Mouse (Mus musculus) Patski (cell line): ENCODE measurements around the gene Dars2. TPM values are rescaled to one million over a fixed set of nuclear protein-coding genes. Genes with fewer than 3 reads are reported as not detected.

Experiments used
- ATAC-seq: fragments of 100-300 bp; one replicate; pipeline ENCODE4 v1.8.0; 2021
- CTCF ChIA-PET: fragments of 350-600 bp; sonication (Branson Sonifier 250); formaldehyde crosslinking; loops from one replicate; lab custom pipeline; 2022; ENCODE audit warnings: inconsistent platforms; lab: Charles Lee
- POLR2A ChIA-PET: fragments of 350-600 bp; sonication (Branson Sonifier 250); formaldehyde crosslinking; loops from one replicate; lab custom pipeline; 2022; ENCODE audit warnings: antibody characterized with exemption, inconsistent platforms; lab: Charles Lee
- DNase-seq: peaks from one replicate; pipeline ENCODE4 v3.0.0-alpha.2; 2011; ENCODE audit warnings: low read depth, low spot score
- H3K27me3 ChIP-seq: fragments of 371-371 bp; one replicate; pipeline ENCODE4 v1.5.1; 2021
- CTCF ChIP-seq: fragments of 100-300 bp; IDR thresholded peaks from one replicate; pipeline ENCODE4 v1.5.1; 2021
- in situ Hi-C: fragments of 300-500 bp; cut with MboI; formaldehyde crosslinking; loops from 3 replicates; pipeline ENCODE4 v1.11.1; 2018; ENCODE audit warnings: low pct_unique_long_range_greater_than_20kb, mixed read lengths
- polyA plus RNA-seq: library from polyadenylated mRNA; unstranded; gene quantifications from one replicate; pipeline ENCODE4 v1.2.3, GENCODE M21; 2021

Gene Dars2
- 39.0 TPM for polyA plus RNA-seq

GRCm38 (mm10) chr1:161070352-161071271 lies at the start of gene Dars2, which contains the start of gene Cenpl:
Gene Dars2 (minus strand): TSS chr1:161070658.
Gene Cenpl (plus strand): TSS chr1:161070713.
- H3K27me3 ChIP-seq, result no peaks in the 10 kb centered on the region
- in situ Hi-C loops, result no loop called here
- DNase-seq, result peak; percentile 95
- no peak for TF ChIP-seq CTCF
- ChIA-PET POLR2A (interaction anchor here (0.7 to 1.4 kb wide), 2 partner anchors 35 to 387 kb away, joined by 3 to 7 read pairs; no protein-coding TSS in a partner anchor), CTCF (interaction anchor here (1.2 kb wide), 1 partner anchor 12 kb away, joined by 3 read pairs; no protein-coding TSS in a partner anchor)
- ATAC-seq, result peak; percentile 94

DNA sequence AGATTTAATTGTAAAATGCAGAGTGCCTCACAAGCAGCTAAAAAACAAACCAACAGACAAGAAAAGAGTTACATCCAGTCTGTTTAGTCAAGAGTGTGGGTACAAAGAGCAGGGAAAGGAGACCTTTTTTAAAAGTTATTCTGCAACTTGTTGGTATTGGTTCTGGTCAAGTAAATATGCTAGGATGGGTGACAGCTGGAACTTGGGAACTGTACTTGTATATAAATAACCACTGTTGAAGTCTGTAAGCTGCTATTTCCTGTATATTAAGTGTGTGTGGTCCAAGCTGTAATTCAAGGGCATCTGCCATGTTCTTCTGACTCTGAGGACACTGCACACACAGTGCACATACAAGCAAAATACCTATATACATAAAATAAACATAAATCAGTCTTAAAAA lies 44.1 kb upstream of the Dars2 start:
- ChIA-PET POLR2A (interaction anchor here (0.9 kb wide), 1 partner anchor 17 kb away, joined by 3 read pairs; the partner anchor contains the start of gene Klhl20), CTCF (no interaction called here)
- TF ChIP-seq CTCF, result no peak
- H3K27me3 ChIP-seq, result no peaks in the 10 kb centered on the region
- ATAC-seq, result no peak
- DNase-seq, result no peak
- in situ Hi-C loops, result no loop called here

DNA sequence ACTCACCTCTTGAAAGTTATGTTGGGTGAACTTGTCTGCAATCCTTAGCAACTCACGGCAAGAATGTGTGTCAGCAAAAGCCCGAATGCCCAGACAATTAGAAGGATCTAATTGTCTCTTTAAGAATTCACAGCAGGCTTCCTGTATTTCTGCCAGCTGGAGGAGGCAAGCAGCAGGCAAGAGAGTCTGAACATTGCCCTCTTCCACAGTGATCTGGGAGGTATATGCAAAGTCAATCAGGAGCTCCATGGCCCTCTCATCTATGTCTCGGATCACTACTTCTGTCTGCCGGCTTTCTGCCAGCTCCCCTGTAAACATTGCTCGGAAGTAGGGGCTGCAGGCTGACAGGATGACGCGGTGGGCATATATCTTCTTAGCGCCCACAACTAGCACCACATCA lies 38.8 kb upstream of the Dars2 start:
- ATAC-seq (no peak), DNase-seq (no peak)
- no peak for TF ChIP-seq CTCF
- in situ Hi-C loops, result no loop called here
- ChIA-PET POLR2A (no interaction called here), CTCF (interaction anchor here (1.1 kb wide), 1 partner anchor 20 kb away, joined by 3 read pairs; no protein-coding TSS in a partner anchor)
- H3K27me3 ChIP-seq, result no peaks in the 10 kb centered on the region

GRCm38 (mm10) chr1:161103842-161104241 lies 33.4 kb upstream of the Dars2 start:
- no peak for TF ChIP-seq CTCF
- ChIA-PET POLR2A (no interaction called here), CTCF (no interaction called here)
- ATAC-seq (no peak), DNase-seq (no peak)
- in situ Hi-C loops, result no loop called here
- no peaks in the 10 kb centered on the region for H3K27me3 ChIP-seq

GRCm38 (mm10) chr1:161099721-161100405 lies 29.4 kb upstream of the Dars2 start:
- in situ Hi-C loops, result no loop called here
- no peak for TF ChIP-seq CTCF
- ATAC-seq (no peak), DNase-seq (no peak)
- POLR2A ChIA-PET, result no interaction called here
- no peaks in the 10 kb centered on the region for H3K27me3 ChIP-seq
- CTCF ChIA-PET, result no interaction called here

GRCm38 (mm10) chr1:161077243-161077642 lies 6.8 kb upstream of the Dars2 start:
- DNase-seq (no peak), ATAC-seq (no peak)
- no peak for TF ChIP-seq CTCF
- no peaks in the 10 kb centered on the region for H3K27me3 ChIP-seq
- ChIA-PET CTCF (interaction anchor here (2.0 kb wide), 1 partner anchor 13 kb away, joined by 9 read pairs; no protein-coding TSS in a partner anchor), POLR2A (no interaction called here)
- in situ Hi-C loops, result no loop called here

- POLR2A ChIA-PET, result no interaction called here
- no peak for DNase-seq
- no peaks in the 10 kb centered on the region for H3K27me3 ChIP-seq
- ATAC-seq, result no peak
- in situ Hi-C loops, result no loop called here
- CTCF ChIA-PET, result interaction anchor here (1.2 to 2.0 kb wide), 3 partner anchors 9 to 14 kb away, joined by 3 to 9 read pairs (median 5); no protein-coding TSS in a partner anchor
- no peak for TF ChIP-seq CTCF
Measured at GRCm38 (mm10) chr1:161076238-161076637, 5.8 kb upstream of the Dars2 start.

DNA sequence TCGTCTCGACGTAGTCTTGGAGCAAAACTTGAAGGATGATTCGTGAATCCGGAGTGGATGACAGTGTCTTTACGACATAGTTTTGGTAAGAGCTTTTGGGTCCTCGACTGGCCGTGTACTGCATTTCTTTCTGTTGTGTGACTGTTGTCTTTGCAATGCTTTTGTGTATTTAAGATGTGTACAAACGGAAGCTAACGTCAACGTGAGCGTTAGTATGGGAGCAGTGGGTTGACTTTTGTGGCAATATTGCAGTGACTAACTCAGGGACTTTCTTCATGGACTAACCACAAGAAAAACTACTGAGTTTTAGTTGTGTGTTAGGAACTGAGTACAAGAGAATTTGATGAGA lies 788 bp upstream of the Dars2 start:
- TF ChIP-seq CTCF, result no peak
- ATAC-seq (no peak), DNase-seq (no peak)
- no peaks in the 10 kb centered on the region for H3K27me3 ChIP-seq
- in situ Hi-C loops, result no loop called here
- CTCF ChIA-PET, result interaction anchor here (1.2 kb wide), 1 partner anchor 13 kb away, joined by 3 read pairs; no protein-coding TSS in a partner anchor
- POLR2A ChIA-PET, result interaction anchor here (0.7 to 1.4 kb wide), 2 partner anchors 35 to 387 kb away, joined by 3 to 7 read pairs; no protein-coding TSS in a partner anchor

DNA sequence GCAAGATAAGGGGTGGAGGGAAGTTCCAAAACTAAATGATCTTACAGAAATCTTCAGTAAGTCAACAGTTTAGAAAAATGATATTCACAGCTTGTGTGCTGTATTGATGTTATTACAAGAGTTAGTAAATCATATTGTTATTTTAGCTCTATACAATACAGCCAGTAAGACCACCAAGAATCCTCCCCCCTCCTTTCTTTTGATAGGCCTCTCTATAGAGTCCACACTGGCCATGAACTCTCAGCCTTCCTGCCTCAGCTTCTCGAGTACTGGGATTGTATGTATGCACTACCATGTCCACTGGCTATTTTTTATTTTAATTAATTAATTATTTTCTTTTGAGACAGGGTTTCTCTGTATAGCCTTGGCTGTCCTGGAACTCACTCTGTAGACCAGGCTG lies 7.1 kb downstream of the Dars2 start:
- ChIA-PET POLR2A (no interaction called here), CTCF (interaction anchor here (1.5 kb wide), 1 partner anchor 13 kb away, joined by 5 read pairs; no protein-coding TSS in a partner anchor)
- in situ Hi-C loops, result no loop called here
- ATAC-seq, result no peak
- TF ChIP-seq CTCF, result no peak
- no peaks in the 10 kb centered on the region for H3K27me3 ChIP-seq
- DNase-seq, result no peak

GRCm38 (mm10) chr1:161057164-161057563 lies 13.3 kb downstream of the Dars2 start:
- TF ChIP-seq CTCF, result no peak
- CTCF ChIA-PET, result no interaction called here
- no peak for DNase-seq
- no peak for ATAC-seq
- in situ Hi-C loops, result no loop called here
- POLR2A ChIA-PET, result interaction anchor here (0.6 kb wide), 1 partner anchor 20 kb away, joined by 3 read pairs; no protein-coding TSS in a partner anchor
- no peaks in the 10 kb centered on the region for H3K27me3 ChIP-seq
